Mouse (Mus musculus) inflammation-experienced regulatory T-cells, adult 6 months (primary cell): ENCODE results near the gene Mafb. TPM values are rescaled to one million over a fixed set of nuclear protein-coding genes. Genes with fewer than 3 reads are reported as not detected.

Experiments
- ATAC-seq: one replicate; pipeline ENCODE4 v1.8.0; 2017
- polyA plus RNA-seq, 3 experiments: library from polyadenylated mRNA; unstranded; fragments of 100-300 nt; shearing (Covaris generic); gene quantifications; one replicate each; pipeline ENCODE4 v1.2.1; 2017

Gene Mafb
- polyA plus RNA-seq, 3 experiments from 2014 or later: not detected

DNA sequence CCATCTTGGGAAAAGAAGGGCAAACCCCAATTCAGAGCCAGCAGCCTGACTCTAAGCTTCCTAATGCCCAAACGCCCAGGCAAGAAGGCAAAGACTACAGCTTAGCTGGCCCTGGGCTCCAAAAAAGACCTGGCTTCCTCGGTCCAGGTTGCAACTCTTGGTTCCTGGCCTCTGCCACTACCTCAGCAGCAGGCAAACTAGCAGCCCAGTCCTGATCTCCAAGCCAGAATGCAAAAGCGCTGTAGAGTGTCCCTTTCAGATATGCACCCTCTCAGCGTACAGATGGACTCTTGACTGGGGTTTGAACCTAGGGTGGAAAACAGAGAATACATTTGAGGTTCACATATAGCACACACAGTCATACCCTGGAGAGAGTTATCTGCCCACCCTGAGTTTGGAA lies 3.7 kb downstream of the Mafb start:
- ATAC-seq: no peak

GRCm38 (mm10) chr2:160361442-160362121 lies 5.3 kb downstream of the Mafb start:
- ATAC-seq: no peak

DNA sequence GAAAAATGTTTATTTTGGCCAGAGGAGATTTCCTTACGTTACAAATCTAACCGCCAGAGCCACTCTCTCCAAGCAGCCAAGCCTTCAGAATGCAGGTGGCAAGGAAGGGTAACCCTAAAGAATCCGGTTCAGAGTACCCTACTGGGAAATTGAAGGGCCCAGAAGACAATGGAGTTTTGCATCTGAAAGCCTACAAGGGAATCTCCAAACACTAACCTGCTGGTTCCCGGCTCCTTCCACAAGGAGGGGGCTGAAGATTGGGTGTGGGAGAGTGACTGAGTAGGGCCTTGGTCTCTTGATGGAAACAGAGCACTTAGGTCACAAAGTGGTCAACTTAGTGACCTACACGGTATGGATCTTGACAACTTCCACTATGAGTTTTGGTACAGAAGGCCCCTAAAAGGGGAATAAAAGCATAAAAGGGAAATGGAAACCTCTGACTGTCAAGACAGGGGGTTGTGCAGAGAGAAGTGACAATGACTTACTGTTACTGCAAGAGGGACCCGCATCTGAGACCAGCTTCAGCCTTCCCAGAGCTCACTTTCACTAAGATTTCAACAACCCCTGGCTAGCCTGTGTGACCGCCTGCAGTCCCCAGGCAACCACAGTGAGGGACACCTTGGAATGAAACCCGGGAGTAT lies 6.5 kb downstream of the Mafb start:
- no peak for ATAC-seq

- no peak for ATAC-seq
Observed at GRCm38 (mm10) chr2:160358896-160359295, 8.0 kb downstream of the Mafb start.

- ATAC-seq: no peak
Observed at GRCm38 (mm10) chr2:160357442-160357841, 9.4 kb downstream of the Mafb start.

DNA sequence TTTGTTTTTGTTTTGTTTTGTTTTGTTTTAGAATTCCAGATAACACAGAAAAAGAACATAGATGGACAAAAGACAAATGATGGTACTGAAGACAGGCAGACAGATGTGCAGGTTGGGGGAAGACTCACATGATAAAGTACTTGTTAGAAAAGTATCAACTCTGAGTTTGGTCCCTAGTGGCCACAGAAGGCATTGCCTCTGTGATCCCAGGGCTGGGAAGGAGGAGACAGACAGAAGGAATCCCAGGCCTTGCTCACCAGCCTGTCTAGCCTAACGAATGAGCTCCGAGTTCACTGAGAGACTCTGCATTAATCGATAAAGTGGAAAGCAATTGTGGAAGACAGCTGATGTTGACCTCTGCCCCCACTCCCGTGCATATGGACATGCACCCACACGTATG lies 10.7 kb downstream of the Mafb start:
- no peak for ATAC-seq

DNA sequence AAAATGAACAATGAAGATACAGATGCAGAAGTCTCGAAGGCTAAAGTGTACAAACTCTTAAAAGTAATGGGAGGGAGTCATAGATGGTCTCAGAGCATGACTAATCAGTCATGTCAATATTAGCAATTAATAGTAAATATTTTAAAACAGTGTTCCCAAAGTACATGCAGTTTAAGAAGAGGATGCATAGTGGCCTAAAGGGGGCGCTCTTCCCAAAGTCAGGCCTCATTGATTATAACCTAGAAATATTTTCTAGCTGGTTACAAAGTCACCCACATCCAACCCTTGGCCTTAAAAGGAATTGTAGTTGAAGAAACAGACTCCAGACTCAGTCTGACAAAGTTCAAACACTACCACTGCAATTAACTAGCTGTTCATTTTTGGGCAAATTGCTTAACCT lies 12.5 kb downstream of the Mafb start:
- no peak for ATAC-seq

GRCm38 (mm10) chr2:160353581-160353980 lies 13.3 kb downstream of the Mafb start:
- ATAC-seq: no peak

- no peak for ATAC-seq
Observed at GRCm38 (mm10) chr2:160351038-160351574, 15.8 kb downstream of the Mafb start.

DNA sequence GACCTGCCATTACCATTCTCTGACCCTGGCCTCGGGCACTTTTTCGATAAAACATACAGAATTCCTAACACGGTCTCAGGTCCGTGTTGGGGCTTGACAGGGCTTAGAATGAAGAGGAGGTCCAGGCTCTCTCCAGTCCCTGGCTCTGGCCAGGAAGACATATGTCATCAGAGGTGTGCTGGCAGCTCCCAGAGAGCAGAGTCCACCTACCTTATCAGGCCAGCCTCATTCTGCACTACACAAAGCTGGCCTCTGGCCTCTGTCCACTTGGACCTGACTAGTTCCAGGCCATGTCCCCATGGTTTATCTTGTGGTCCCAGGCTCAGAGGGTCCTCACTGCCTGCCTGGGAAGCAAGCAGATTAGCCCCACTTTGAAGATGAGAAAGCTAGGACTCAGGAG lies 17.3 kb downstream of the Mafb start:
- ATAC-seq: no peak

GRCm38 (mm10) chr2:160348796-160349195 lies 18.1 kb downstream of the Mafb start:
- no peak for ATAC-seq

GRCm38 (mm10) chr2:160348072-160348604 lies 18.7 kb downstream of the Mafb start:
- ATAC-seq: no peak

GRCm38 (mm10) chr2:160345644-160346043 lies 21.2 kb downstream of the Mafb start:
- no peak for ATAC-seq

GRCm38 (mm10) chr2:160340121-160340520 lies 26.7 kb downstream of the Mafb start:
- ATAC-seq: no peak

DNA sequence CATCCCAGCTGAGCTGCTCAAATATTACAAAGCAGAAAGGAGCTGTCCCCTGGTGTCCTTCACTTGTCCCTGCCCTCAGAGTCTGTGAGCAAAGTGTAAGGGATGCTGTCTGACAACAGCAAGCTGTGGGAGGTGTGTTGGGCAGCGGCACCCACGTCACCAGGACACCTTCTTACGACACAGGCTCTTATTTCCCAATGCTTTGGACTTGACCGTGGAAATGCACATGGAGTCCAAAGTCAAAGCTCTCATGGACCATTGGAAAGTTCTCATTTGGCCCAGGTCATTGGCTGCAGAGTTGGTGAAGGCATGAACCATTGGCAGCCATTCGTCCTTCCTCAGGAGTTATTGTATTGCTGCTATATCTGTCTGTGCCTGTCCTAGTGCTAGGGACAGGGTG lies 27.3 kb downstream of the Mafb start:
- no peak for ATAC-seq

GRCm38 (mm10) chr2:160336053-160336452 lies 30.8 kb downstream of the Mafb start:
- no peak for ATAC-seq

DNA sequence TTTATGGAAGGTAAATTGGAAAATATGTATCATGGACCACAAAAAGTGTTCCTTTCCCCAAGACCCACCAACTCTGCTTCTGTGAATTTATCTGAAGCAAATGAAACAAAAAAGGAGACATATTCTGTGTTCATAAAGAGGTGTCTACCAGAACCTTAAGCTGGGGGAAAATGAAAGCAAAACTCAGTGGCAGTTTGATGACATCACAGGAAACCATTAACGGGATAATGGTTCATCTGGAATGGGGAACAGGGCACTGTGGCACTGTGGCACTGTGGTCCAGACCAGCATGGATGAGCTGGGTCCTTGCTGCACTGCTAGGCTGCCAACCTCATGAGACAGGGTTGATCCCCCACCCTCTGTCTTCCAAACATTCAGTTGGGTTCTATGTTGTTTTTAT lies 31.8 kb downstream of the Mafb start:
- peak; percentile 38 for ATAC-seq

- no peak for ATAC-seq
Observed at GRCm38 (mm10) chr2:160334111-160334661, 32.7 kb downstream of the Mafb start, which contains the start of gene Gm826. Gene Gm826, minus strand, starts transcription at chr2:160334162.

DNA sequence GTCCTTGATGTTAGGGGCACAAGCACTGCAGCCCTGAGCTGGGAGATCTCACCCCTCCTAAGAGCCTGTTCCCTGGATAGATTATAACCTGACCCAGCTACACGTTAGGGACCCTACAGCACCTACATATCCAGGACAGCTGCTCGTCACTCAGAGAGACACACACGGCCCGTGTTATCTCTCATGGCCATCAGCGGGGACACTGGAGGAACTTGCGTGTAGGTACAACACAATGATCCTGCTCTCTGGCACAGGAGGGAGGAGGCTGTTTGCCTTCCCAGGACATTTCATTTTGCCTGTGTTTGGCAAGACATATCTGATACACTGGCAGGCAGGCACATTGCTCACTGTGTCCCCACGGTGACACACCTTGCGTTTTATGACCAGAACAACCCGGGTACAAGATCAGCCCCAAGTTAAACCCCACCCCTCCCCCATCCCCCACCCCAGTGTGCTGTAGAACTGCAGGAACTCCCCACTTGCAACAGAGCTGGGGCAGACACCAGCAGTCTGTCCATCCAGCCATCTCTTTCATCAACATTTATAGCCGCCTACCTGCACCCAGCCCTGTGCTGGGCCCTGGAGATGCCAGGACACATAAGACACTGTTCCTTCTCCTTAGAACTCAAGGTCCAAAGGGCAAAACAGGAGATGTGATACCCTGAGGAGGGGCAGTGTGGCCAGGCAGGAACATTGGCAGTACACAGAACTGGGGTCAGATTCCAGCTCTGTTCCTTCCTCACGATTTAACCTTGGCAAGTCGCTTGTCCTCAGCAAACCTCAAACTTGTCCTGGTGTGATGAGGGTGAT lies 34.1 kb downstream of the Mafb start:
- ATAC-seq: no peak

DNA sequence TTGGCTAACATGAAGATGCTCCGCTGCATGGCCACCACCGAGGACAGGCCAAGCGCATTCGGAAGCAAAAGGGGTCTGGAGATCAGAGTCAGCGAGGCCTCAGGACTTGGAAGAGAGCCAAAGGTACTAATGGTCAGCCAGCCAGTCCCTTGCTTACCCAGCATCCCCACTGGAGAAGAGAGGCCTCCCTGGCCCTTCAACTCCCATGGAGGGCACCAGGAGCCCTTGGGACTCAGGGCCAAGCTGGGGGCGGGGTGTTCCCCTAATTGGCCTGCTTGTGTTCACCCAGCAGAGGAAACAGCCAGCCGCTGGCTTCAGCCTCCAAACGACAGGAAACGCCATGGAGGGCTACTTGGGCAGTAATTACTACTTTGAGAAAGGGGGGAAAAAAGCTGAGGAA lies 38.0 kb downstream of the Mafb start:
- no peak for ATAC-seq

- ATAC-seq: no peak
Observed at GRCm38 (mm10) chr2:160327716-160328115, 39.1 kb downstream of the Mafb start.

GRCm38 (mm10) chr2:160327167-160327566 lies 39.7 kb downstream of the Mafb start:
- ATAC-seq: no peak
